Mouse (Mus musculus): ENCODE results near the gene Nxph3. TPM values are rescaled to one million over a fixed set of nuclear protein-coding genes. Genes with fewer than 3 reads are reported as not detected.

The Nxph3 gene
- polyA plus RNA-seq, 1 experiment: 9.2 TPM

GRCm38 (mm10) chr11:95540637-95541385, 26.4 kb upstream of the Nxph3 start:
- TF ChIP-seq POLR2A (IDR thresholded peaks at IDR 0.05; ENCODE audit: borderline replicate concordance, extremely low read depth, insufficient read depth, insufficient read length, poor library complexity, severe bottlenecking) (no peak), CTCF (IDR thresholded peaks at IDR 0.05; ENCODE audit: borderline replicate concordance, extremely low read depth, insufficient read depth, insufficient read length) (no peak)
- DNase-seq (ENCODE audit: low read depth): no peak

GRCm38 (mm10) chr11:95538378-95539104, 24.2 kb upstream of the Nxph3 start:
- TF ChIP-seq CTCF (IDR thresholded peaks at IDR 0.05; ENCODE audit: borderline replicate concordance, extremely low read depth, insufficient read depth, insufficient read length) (no peak), POLR2A (IDR thresholded peaks at IDR 0.05; ENCODE audit: borderline replicate concordance, extremely low read depth, insufficient read depth, insufficient read length, poor library complexity, severe bottlenecking) (no peak)
- peak; percentile 45 for DNase-seq (ENCODE audit: low read depth)

- TF ChIP-seq CTCF (IDR thresholded peaks at IDR 0.05; ENCODE audit: borderline replicate concordance, extremely low read depth, insufficient read depth, insufficient read length): peak; percentile 99
- TF ChIP-seq POLR2A (IDR thresholded peaks at IDR 0.05; ENCODE audit: borderline replicate concordance, extremely low read depth, insufficient read depth, insufficient read length, poor library complexity, severe bottlenecking): no peak
- peak; percentile 90 for DNase-seq (ENCODE audit: low read depth)
These were observed 19.3 kb upstream of the Nxph3 start for GRCm38 (mm10) chr11:95533484-95534160.

GRCm38 (mm10) chr11:95532353-95533072, 18.1 kb upstream of the Nxph3 start:
- TF ChIP-seq POLR2A (IDR thresholded peaks at IDR 0.05; ENCODE audit: borderline replicate concordance, extremely low read depth, insufficient read depth, insufficient read length, poor library complexity, severe bottlenecking): no peak
- no peak for TF ChIP-seq CTCF (IDR thresholded peaks at IDR 0.05; ENCODE audit: borderline replicate concordance, extremely low read depth, insufficient read depth, insufficient read length)
- no peak for DNase-seq (ENCODE audit: low read depth)

GRCm38 (mm10) chr11:95528231-95528630, 13.9 kb upstream of the Nxph3 start:
- TF ChIP-seq CTCF (IDR thresholded peaks at IDR 0.05; ENCODE audit: borderline replicate concordance, extremely low read depth, insufficient read depth, insufficient read length): no peak
- no peak for TF ChIP-seq POLR2A (IDR thresholded peaks at IDR 0.05; ENCODE audit: borderline replicate concordance, extremely low read depth, insufficient read depth, insufficient read length, poor library complexity, severe bottlenecking)

DNA sequence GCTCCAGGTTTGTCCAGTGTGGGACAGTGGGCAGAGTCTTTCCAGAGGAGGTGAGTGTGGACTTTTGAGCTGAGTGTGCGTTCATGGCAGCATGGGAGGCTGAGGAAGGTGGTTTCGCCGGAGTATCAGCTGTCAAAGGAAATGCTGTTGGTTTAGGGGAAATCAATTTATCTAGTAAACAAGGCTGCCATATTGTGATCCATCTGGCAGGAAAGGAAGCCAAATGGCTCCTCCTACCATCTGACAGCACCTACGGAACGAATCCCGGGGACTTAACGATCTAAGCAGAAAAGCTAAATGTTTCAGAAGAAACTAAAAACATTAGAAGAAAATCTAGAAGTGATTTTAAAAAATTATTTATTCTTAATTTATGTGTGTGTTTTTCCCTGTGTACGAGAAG, 12.9 kb upstream of the Nxph3 start:
- TF ChIP-seq CTCF (IDR thresholded peaks at IDR 0.05; ENCODE audit: borderline replicate concordance, extremely low read depth, insufficient read depth, insufficient read length) (no peak), POLR2A (IDR thresholded peaks at IDR 0.05; ENCODE audit: borderline replicate concordance, extremely low read depth, insufficient read depth, insufficient read length, poor library complexity, severe bottlenecking) (no peak)
- DNase-seq (ENCODE audit: low read depth): peak; percentile 85

More at GRCm38 (mm10) chr11:95528231-95528630, 13.9 kb upstream of the Nxph3 start:
- DNase-seq (ENCODE audit: low read depth): no peak

DNA sequence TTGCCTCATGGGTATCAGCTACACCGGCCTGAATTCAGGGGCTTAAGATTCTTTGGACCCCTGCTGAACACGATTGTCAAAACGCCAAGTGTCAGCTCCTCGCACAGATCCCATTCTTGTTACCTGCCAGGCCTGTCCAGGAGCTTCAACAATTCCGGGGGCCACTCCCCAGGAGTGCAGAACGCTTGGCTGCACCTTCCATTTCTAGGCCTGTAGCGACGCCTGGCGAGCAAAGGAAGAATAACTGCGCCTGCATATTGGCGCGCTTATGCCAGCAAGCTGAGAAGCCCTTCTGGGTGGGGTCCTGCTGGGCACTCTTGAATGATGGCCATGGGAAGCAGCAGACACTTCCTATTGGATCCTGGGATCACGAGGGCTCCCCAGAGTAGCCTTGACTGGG, 7.2 kb upstream of the Nxph3 start:
- peak; percentile 89 for DNase-seq (ENCODE audit: low read depth)
- TF ChIP-seq POLR2A (IDR thresholded peaks at IDR 0.05; ENCODE audit: borderline replicate concordance, extremely low read depth, insufficient read depth, insufficient read length, poor library complexity, severe bottlenecking) (no peak), CTCF (IDR thresholded peaks at IDR 0.05; ENCODE audit: borderline replicate concordance, extremely low read depth, insufficient read depth, insufficient read length) (peak; percentile 95)

DNA sequence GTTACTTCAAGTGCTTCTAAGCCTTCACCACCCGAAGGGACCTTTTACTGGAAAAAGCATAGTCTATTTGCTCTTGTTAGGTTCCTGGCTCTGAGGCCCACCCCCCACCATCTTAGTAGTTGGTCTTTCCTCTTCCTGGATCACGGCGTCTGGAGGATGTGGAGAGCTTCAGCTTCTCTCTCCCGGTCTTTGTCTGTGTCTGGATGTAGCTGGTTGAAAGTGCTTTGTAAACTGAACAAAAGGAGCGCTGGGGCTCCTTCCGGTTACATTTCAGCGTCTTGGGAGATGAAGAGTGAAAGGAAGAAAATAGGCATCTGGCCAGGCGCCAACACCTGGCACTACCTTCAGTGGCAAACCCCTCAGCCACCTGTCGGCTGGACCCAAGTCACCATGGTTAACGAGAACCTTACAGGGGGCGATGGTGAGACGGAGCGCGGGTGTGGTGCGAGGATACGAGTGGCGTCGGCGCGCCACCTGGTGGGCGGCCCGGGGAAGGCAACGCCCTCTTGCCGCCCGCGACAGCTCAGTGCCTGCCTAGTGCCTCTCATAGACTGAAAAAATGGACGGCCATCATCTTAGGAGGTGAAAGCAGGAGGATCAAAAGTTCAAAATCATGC, 6.2 kb upstream of the Nxph3 start:
- peak; percentile 93 for DNase-seq (ENCODE audit: low read depth)
- no peak for TF ChIP-seq POLR2A (IDR thresholded peaks at IDR 0.05; ENCODE audit: borderline replicate concordance, extremely low read depth, insufficient read depth, insufficient read length, poor library complexity, severe bottlenecking)
- TF ChIP-seq CTCF (IDR thresholded peaks at IDR 0.05; ENCODE audit: borderline replicate concordance, extremely low read depth, insufficient read depth, insufficient read length): peak; percentile 97

DNA sequence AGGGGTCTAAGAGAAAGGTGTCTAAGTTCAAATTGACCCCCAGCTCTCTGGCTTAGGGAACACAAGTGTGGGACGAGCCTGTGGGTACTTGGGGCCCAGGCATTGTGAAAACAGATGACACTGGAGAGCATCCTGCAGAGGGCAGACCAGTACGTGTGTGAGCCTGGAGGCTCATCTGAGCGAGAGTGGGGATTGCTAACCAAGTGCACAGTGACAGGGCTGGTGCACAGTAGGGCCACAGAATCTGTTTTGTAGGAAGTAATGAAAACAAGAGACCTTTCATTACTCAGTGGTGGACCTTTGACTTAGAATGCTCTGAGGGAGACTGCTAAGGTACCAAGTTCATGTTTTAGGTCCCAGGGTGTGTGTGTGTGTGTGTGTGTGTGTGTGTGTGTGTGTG, 5.6 kb upstream of the Nxph3 start:
- DNase-seq (ENCODE audit: low read depth): peak; percentile 13

DNA sequence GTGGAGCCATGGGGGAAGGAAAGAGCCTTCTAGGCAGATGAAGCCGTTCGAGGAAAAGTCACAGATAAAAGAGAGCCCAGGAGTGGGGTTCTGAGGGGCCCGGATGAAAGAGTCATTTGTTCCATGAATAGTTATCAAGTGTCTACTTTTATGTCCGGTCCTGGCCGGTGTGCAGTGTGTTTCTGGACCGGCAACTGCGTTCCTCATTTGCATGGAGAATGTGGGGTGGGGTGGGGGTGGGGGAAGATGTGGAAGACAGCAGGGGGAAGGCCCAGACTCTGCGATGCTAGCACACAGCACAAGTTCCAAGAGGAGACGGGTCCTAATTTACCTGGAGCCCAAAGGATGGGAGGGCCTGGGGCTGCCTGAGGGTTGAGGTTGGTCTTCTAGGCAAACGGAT, 4.9 kb upstream of the Nxph3 start:
- DNase-seq (ENCODE audit: low read depth): peak; percentile 5
- no peak for TF ChIP-seq CTCF (IDR thresholded peaks at IDR 0.05; ENCODE audit: borderline replicate concordance, extremely low read depth, insufficient read depth, insufficient read length)
- no peak for TF ChIP-seq POLR2A (IDR thresholded peaks at IDR 0.05; ENCODE audit: borderline replicate concordance, extremely low read depth, insufficient read depth, insufficient read length, poor library complexity, severe bottlenecking)

More for the DNA sequence above, 5.6 kb upstream of the Nxph3 start:
- TF ChIP-seq CTCF (IDR thresholded peaks at IDR 0.05; ENCODE audit: borderline replicate concordance, extremely low read depth, insufficient read depth, insufficient read length) (no peak), POLR2A (IDR thresholded peaks at IDR 0.05; ENCODE audit: borderline replicate concordance, extremely low read depth, insufficient read depth, insufficient read length, poor library complexity, severe bottlenecking) (no peak)

Data from brain, embryonic 14.5 days (tissue).